Mouse (Mus musculus) frontal cortex, adult (tissue): ENCODE data around the gene Uba2.
"Not testable (repeated sequence)": the region's sequence is repeated elsewhere in the genome, so short reads cannot be mapped to it uniquely, and the experiment has no call there.

Experiments
- ATAC-seq: cut with Nextera tagmentation; 2 replicates; pipeline ENCODE4 v1.9.2; 2017; ENCODE audit warnings: mild to moderate bottlenecking, moderate library complexity, mixed read lengths; ENCODE audit not compliant: low TSS enrichment

The Uba2 gene

DNA sequence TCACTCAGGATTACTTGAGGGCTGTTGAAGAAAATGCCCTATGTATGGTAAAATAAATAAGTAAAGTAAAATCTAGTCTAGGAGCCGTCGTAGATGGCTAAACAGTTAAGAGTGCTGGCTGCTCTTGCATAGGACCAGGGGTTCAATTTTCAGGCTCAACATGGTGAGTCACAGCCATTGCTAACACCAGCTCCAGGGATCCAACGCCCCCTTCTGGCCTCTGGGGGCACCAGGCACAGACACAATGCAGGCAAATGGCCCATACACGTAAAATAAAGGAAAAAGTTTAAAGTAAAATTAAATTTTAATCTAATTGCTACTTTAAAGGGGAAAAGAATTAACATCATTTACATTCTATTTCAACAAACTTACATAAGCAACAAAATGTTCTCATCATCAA lies 2.5 kb downstream of the Uba2 start:
- no peak for ATAC-seq

DNA sequence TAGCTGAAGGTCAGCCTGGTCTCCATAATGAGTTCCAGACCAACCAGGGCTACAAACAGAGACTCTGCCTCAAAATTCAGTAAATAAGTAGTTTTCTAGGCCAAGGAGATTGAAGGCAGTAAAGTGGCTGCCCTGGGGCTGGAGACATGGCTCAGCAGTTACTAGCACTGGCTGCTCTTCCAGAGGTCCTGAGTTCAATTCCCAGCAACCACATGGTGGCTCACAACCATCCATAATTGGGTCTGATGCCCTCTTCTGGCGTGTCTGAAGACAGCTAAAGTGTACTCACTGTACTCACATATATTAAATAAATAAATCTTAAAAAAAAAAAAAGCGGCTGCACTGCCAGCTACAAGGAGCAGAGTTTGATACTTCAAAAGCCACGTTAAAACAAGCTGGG lies 3.4 kb downstream of the Uba2 start:
- no peak for ATAC-seq

DNA sequence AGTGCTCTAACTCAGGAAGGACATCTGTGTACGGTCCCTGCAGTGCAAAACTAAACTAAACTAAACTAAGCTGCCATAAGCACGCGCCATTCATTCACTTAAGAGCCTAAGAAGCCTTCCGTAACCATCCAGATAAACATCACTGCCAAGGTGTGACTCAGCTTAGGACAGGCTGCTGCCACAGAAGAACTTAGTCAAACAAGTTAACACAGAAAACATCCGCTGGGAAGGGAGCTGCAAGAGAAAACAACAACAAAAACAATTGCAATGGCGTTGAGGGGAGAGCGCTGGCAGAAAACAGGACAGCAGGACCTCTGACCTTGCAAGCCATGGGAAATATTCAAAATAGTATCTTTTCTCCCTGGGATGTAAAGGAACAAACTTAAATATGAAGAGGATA lies 4.7 kb downstream of the Uba2 start:
- no peak for ATAC-seq

DNA sequence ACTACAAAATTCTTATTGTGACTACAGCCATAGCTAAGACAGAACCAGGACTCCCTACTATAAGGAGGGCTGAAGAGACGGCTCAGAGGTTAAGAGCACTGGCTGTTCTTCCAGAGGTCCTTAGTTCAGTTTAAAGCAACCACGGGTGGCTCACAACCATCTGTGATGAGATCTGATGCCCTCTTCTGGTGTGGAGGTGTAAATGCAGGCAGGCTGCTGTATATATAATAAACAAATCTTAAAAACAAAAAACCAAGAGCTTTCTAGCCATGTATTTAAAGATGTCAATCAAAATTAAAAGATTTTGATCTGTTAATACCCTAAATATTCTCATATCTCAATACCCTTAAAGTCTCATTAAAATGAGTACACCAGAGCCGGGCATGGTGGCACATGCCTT lies 10.2 kb downstream of the Uba2 start:
- no peak for ATAC-seq

DNA sequence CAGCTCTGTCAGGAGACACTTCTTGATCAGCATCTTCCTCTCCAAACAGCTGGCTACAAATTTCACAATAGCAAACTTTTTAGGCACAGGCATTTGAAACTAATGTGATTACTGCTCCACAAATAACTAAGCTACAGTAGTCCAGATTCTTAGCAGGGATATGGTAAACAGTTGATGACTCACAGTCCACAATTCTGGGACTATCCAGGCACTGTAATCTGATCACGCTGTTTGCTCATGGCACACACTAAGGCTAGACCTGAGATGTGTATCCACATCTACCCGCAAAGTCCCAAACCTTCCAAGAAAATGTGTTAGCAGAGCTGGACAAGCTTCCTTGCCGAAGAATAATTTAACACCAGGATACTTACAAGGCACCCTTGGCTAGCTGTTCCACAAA lies 11.4 kb downstream of the Uba2 start:
- no peak for ATAC-seq

DNA sequence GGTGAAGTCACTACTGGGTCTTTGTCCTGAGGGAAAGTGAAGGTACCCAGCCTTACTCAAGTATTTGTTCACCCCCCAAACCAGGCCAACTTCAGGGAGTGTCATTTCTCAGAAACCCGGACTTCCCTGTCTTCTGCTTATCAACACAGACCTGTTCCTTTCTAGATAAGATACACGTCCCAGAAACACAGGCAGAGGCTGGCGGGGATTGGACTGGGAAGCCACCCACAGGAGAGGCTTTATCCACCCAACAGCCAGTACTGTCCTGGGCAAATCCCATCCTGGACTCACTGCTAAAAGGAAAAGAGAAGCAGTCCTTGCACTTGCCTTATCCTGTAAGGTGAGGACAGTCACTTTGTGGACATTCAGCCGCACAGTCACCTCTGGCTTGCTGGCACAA lies 22.2 kb downstream of the Uba2 start:
- no peak for ATAC-seq

DNA sequence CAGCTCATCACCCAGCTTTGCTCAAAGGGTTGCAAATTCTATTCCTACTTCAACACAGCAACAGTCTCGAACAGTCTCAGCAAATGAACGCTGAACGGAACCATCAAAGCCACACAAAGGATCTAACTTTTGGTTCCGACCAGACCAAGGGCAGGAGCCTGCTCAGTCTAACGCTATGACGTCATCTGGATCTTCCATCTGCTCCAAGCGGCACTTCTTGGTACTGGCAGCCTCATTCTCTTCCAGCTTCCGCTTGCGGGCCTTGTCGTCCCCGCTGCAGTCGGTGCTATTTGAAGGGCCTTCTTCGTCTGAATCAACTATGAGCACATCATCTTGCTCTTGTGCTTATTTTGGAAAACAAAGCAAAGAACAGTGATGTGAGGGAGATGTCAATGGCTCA lies 28.3 kb downstream of the Uba2 start:
- ATAC-seq, result peak; percentile 89

GRCm38 (mm10) chr7:34139493-34139892 lies 29.9 kb downstream of the Uba2 start:
- ATAC-seq, result no peak

DNA sequence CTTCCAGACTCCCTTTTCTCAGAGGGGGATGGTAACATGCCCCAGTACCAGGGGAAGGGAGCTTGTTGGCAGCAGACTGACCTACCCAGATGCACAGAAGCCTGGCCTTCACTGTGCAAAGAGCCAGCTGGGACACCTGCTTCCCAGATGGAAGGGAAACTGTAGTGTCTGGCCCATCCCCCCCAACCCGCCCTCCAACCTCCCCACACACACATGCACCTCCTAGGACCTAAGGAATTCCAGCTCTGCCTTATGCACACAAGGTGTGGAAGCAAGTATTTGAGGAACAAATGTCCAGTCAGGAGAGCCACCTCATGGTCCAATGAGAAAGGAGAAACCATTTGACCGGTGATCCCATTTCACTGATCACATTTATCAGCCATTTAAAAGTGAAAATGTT lies 35.1 kb downstream of the Uba2 start:
- no peak for ATAC-seq

- peak; percentile 51; the same call in 1 of the 2 replicates for ATAC-seq
Observed at GRCm38 (mm10) chr7:34133117-34133762, 36.2 kb downstream of the Uba2 start, which contains the start of gene Wtip. Wtip (minus strand) TSS chr7:34133268.

DNA sequence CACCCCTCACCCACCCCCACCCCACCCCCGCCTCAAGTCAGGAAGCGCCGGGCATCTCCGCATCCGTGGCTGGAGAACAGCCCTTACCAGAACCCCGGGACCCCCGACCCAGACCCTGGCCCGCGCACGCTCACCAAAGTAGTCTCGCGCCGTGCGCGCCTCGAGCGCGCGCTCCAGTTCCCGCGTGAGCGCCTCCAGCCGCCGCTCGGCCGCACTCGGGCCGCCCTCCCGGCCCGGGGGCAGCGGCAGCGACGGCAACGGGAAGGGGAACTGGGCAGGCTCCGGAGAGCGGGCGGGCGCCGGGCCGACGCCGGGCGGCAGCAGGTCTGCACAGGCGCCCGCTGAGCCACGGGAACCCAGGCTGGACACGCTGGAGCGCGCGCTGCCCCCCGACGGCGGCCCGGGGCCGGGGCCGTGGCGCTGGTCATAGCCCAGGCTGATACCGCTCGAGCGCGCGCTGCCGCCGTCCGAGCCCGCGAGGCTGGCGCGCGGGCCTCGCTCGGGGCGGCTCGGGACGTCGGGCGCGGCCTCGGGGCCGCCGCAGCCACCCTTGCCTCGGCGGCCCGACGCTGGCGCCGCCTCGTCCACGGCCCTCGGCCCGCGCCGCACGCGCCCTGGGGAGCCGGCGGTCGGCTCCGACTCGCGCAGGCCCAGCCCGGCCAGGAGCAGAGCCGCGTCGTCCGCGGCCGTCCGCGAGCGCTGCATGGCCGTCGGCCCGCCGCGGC lies 36.9 kb downstream of the Uba2 start:
- peak; percentile 29; the same call in 1 of the 2 replicates for ATAC-seq

DNA sequence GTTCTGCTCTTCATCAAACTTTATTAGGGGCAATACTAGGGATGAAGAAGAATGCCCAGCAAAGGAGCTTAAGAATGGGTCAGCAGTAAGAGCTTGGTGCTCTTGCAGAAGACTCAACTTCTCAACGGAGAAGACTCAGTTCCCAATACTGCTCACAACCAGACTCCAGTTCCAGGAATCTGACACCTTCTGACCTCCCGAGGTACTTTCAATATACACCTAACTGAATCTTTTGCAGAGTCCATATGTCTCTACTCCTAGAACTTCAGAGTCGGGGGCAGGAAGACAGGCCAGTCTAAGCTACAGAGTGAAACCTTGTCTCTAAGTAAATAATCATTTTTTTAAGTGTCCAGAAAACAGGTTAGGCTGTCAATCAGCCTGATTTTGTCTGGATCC lies 37.4 kb downstream of the Uba2 start:
- ATAC-seq, result no peak

- ATAC-seq, result peak; percentile 27; the same call in 1 of the 2 replicates
Observed at GRCm38 (mm10) chr7:34131118-34131517, 38.3 kb downstream of the Uba2 start.

DNA sequence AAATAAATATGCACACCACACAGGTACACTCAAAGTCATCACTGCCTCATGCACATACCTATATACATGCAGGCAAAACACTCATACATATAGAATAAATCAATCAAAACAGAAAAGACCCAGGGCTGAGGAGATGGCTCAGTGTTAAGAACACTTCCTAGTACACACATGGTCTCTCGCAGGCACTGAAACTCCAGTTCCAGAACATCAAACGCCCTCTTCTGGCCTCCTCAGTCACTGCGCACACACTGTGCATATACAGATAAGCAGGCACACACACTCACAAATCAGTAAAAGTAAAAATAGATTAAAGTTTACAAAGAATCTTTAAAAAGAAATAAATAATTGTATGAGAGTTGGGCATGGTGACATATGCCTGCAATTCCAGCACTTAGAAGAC lies 43.1 kb downstream of the Uba2 start:
- ATAC-seq, result no peak

DNA sequence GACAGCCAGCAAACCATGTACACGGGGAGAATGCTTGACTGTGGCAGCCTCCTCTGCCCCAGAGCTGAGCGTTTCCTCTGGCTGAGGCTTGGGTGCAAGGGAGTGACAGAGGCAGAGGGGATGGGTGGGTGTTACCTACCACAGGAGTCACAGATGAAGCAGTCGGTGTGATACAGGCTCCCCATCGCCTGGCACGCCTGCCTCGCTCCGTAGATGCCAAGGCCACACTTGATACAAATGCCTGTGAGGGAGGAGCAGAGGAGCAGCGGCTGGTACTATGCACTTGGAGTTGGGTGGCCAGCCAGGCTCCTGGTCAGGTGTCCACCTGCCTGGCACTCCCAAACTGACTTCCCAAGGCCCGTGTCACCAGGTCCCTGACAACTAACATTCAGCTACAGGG lies 44.1 kb downstream of the Uba2 start:
- ATAC-seq, result no peak; the same call in 1 of the 2 replicates

DNA sequence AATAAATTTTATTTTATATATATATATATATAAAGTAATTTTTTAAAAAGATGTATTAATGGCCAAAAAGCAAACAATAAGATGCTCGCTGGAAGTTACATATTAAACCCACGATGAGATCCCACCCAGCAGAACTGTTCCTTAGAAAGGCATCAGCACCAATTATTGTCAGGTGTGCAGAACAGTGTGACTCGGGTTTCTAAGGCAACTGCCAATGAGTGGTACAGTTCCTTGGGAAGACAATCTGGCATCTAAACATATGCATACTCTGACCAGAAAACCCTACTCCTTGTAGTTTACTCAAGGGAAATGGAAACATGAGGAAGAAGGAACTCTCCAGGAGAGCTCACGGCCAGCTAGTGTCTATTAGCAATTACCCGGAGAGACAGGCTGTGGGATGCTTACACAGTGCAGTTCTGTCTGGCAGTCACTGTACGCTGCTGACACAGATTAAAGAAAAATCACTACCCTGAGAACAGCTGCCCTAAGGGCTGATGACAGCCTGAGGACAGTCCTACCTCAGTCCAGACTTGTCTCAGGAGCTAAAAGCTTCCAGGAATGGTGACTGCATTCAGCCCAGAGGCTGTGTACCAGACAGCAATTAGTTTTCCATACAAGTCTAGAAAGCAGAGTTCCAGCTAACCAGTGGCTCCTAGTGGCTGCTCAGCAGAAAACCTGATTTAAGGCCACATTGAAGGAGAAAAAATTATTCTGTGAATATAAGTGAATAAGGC lies 46.2 kb downstream of the Uba2 start:
- ATAC-seq, result peak; percentile 76; the same call in 1 of the 2 replicates

DNA sequence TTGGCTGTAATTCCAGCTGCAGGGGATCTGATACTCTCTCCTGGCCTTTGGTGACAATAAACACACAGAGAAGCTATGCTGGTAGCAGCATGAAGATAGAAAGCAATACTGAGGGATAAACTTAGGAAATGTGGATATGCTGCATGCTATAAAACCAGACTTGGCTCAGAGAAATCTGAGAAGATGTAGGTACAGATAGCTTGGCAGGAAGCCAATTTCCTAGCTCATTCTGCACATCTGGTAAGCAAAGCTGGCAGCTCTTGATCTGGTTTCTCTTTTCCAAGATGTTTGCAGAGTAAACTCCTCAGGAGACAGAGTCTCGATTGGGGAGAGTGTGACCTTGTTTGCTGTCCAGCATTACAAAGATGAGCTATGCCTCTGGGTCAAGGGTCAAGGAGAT lies 48.8 kb downstream of the Uba2 start:
- ATAC-seq, result not testable (repeated sequence)

GRCm38 (mm10) chr7:34116601-34117000 lies 52.8 kb downstream of the Uba2 start:
- no peak for ATAC-seq

- ATAC-seq, result no peak
Observed at GRCm38 (mm10) chr7:34109190-34109589, 60.2 kb downstream of the Uba2 start.

DNA sequence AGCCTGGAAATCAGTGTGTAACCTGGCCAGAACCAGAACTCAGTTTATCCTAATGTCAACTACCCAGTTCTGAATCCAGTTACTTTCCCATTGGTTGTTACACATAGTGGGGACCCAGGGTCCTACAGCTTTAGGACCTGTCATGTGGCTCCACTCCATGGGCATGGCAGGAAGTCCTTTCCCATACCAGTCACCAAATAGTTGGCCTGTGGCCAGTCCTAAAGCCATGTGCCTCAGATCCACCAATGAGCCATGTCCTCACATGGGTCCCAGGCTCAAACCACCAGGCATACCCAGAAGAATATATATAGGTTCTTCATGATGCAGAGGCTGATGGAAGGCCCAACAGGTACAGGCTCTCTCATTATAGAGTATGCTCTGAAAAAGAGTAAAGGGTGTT lies 68.1 kb downstream of the Uba2 start:
- no peak for ATAC-seq

DNA sequence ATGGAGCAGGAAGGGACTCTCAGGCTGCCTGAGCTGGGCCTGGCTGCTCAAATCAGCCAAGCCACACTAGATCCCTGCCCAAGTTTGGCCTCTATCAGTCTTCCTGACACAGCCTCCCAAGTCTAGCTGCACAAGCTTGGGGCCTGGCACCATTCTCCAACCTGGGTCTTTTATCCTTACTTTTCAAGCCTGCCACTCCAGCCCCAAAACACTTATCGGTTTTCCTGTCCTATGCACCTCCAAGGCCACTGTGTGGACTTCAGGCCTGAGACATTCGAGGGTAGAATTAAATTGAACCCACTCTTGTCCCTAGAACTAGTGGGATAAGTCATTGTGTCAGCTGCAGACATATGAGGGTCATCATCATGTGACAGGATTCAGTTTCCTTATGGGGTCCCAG lies 69.4 kb downstream of the Uba2 start:
- ATAC-seq, result no peak

DNA sequence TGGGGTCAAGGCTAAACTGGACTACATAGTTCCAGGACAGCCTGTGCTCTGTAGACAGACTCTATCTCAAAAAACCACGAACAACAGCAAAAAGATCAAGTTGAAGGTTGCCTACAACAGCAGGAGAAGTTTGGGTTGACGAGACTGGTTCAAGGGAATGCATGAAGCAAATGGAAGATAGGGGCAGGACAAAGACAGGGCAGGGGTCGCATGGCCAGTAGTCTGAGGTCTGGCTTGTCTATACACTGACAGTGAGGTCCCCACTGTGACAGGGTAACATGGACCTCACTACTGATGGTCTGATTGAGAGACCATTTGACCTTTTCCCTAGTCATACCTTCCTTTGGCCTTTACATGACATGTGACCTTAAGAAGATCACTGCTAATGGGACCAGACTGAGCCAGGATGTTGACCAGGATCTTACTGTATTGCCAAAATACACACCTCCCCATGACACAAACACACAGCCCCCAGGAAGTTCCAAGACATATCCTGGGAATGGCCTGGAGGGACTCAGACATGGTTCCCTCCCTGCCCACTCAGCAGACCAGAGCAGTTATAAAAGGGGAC lies 74.4 kb downstream of the Uba2 start, which contains the start of gene Scgb1b30:
TSS of gene Scgb1b30 (plus strand) at position 521 of the 571 bp plus-strand sequence.
- ATAC-seq, result no peak
